Mouse (Mus musculus): ENCODE results near the gene Laptm4a. TPM values are rescaled to one million over a fixed set of nuclear protein-coding genes. Genes with fewer than 3 reads are reported as not detected.

The Laptm4a gene
- total and polyA plus RNA-seq, 2 experiments: 155 to 197 TPM

- H3K27ac ChIP-seq (replicated peaks; ENCODE audit: insufficient read depth, low read depth, low read length): no peak overlapping the region
- H3K4me3 ChIP-seq (ENCODE audit: insufficient read depth, low read depth, low read length): no peak overlapping the region
- H3K27me3 ChIP-seq (ENCODE audit: control insufficient read depth, insufficient read depth, low read length): no peaks in the 10 kb centered on the region
- no peaks in the 10 kb centered on the region for H3K4me1 ChIP-seq (ENCODE audit: control insufficient read depth, insufficient read depth, low read length)
- TF ChIP-seq POLR2A (IDR thresholded peaks at IDR 0.05; ENCODE audit: extremely low read depth, insufficient read depth, low read length) (no peak), CTCF (IDR thresholded peaks at IDR 0.05; ENCODE audit: low read depth, low read length) (peak; percentile 79)
- H3K36me3 ChIP-seq (ENCODE audit: control insufficient read depth, insufficient read depth, low read length): no peaks in the 10 kb centered on the region
- DNase-seq (ENCODE audit: extremely low read depth, low read depth, low spot score): peak; percentile 60
- WGBS: 19% methylated on average over 10 of the region's 10 CpGs
- H3K79me2 ChIP-seq (ENCODE audit: control insufficient read depth, insufficient read depth, low read length): no peaks in the 10 kb centered on the region
- H3K9ac ChIP-seq (ENCODE audit: low read depth, low read length): no peak overlapping the region
Measured at GRCm38 (mm10) chr12:8889117-8889665, 32.3 kb upstream of the Laptm4a start.

- no peaks in the 10 kb centered on the region for H3K4me1 ChIP-seq (ENCODE audit: control insufficient read depth, insufficient read depth, low read length)
- no peak overlapping the region for H3K9ac ChIP-seq (ENCODE audit: low read depth, low read length)
- no peaks in the 10 kb centered on the region for H3K36me3 ChIP-seq (ENCODE audit: control insufficient read depth, insufficient read depth, low read length)
- WGBS: 48% methylated on average over 13 of the region's 21 CpGs
- H3K27me3 ChIP-seq (ENCODE audit: control insufficient read depth, insufficient read depth, low read length): no peaks in the 10 kb centered on the region
- DNase-seq (ENCODE audit: extremely low read depth, low read depth, low spot score): no peak
- no peak overlapping the region for H3K4me3 ChIP-seq (ENCODE audit: insufficient read depth, low read depth, low read length)
- no peaks in the 10 kb centered on the region for H3K79me2 ChIP-seq (ENCODE audit: control insufficient read depth, insufficient read depth, low read length)
- TF ChIP-seq CTCF (IDR thresholded peaks at IDR 0.05; ENCODE audit: low read depth, low read length): no peak
- H3K27ac ChIP-seq (replicated peaks; ENCODE audit: insufficient read depth, low read depth, low read length): no peak overlapping the region
Measured at GRCm38 (mm10) chr12:8892876-8893532, 28.5 kb upstream of the Laptm4a start.

- no peaks in the 10 kb centered on the region for H3K79me2 ChIP-seq (ENCODE audit: control insufficient read depth, insufficient read depth, low read length)
- peaks cover 2% of the 10 kb centered on the region; the same call in 1 of the 2 replicates for H3K4me1 ChIP-seq (ENCODE audit: control insufficient read depth, insufficient read depth, low read length)
- no peak overlapping the region for H3K4me3 ChIP-seq (ENCODE audit: insufficient read depth, low read depth, low read length)
- no peak overlapping the region for H3K9ac ChIP-seq (ENCODE audit: low read depth, low read length)
- WGBS: 78% methylated on average over 7 of the region's 7 CpGs
- DNase-seq (ENCODE audit: extremely low read depth, low read depth, low spot score): no peak
- no peaks in the 10 kb centered on the region for H3K27me3 ChIP-seq (ENCODE audit: control insufficient read depth, insufficient read depth, low read length)
- no peaks in the 10 kb centered on the region for H3K36me3 ChIP-seq (ENCODE audit: control insufficient read depth, insufficient read depth, low read length)
- TF ChIP-seq POLR2A (IDR thresholded peaks at IDR 0.05; ENCODE audit: extremely low read depth, insufficient read depth, low read length): no peak
- no peak for TF ChIP-seq CTCF (IDR thresholded peaks at IDR 0.05; ENCODE audit: low read depth, low read length)
- H3K27ac ChIP-seq (replicated peaks; ENCODE audit: insufficient read depth, low read depth, low read length): no peak overlapping the region
Measured at GRCm38 (mm10) chr12:8897140-8897539, 24.3 kb upstream of the Laptm4a start.

GRCm38 (mm10) chr12:8898879-8899785, 22.3 kb upstream of the Laptm4a start:
- WGBS: 79% methylated on average over 19 of the region's 19 CpGs
- TF ChIP-seq POLR2A (IDR thresholded peaks at IDR 0.05; ENCODE audit: extremely low read depth, insufficient read depth, low read length) (no peak), CTCF (IDR thresholded peaks at IDR 0.05; ENCODE audit: low read depth, low read length) (no peak)

GRCm38 (mm10) chr12:8900107-8900698, 21.3 kb upstream of the Laptm4a start:
- Histone ChIP-seq H3K36me3 (ENCODE audit: control insufficient read depth, insufficient read depth, low read length) (no peaks in the 10 kb centered on the region), H3K4me3 (ENCODE audit: insufficient read depth, low read depth, low read length) (no peak overlapping the region), H3K27me3 (ENCODE audit: control insufficient read depth, insufficient read depth, low read length) (no peaks in the 10 kb centered on the region), H3K4me1 (ENCODE audit: control insufficient read depth, insufficient read depth, low read length) (peaks cover 2% of the 10 kb centered on the region; the same call in 1 of the 2 replicates), H3K27ac (replicated peaks; ENCODE audit: insufficient read depth, low read depth, low read length) (no peak overlapping the region), H3K9ac (ENCODE audit: low read depth, low read length) (no peak overlapping the region), H3K79me2 (ENCODE audit: control insufficient read depth, insufficient read depth, low read length) (no peaks in the 10 kb centered on the region)
- TF ChIP-seq POLR2A (IDR thresholded peaks at IDR 0.05; ENCODE audit: extremely low read depth, insufficient read depth, low read length): no peak
- TF ChIP-seq CTCF (IDR thresholded peaks at IDR 0.05; ENCODE audit: low read depth, low read length): no peak
- WGBS: 74% methylated on average over 4 of the region's 4 CpGs
- no peak for DNase-seq (ENCODE audit: extremely low read depth, low read depth, low spot score)

More at GRCm38 (mm10) chr12:8898879-8899785, 22.3 kb upstream of the Laptm4a start:
- Histone ChIP-seq H3K4me3 (ENCODE audit: insufficient read depth, low read depth, low read length) (no peak overlapping the region), H3K27me3 (ENCODE audit: control insufficient read depth, insufficient read depth, low read length) (no peaks in the 10 kb centered on the region), H3K4me1 (ENCODE audit: control insufficient read depth, insufficient read depth, low read length) (peaks cover 2% of the 10 kb centered on the region; the same call in 1 of the 2 replicates), H3K36me3 (ENCODE audit: control insufficient read depth, insufficient read depth, low read length) (no peaks in the 10 kb centered on the region), H3K27ac (replicated peaks; ENCODE audit: insufficient read depth, low read depth, low read length) (no peak overlapping the region), H3K79me2 (ENCODE audit: control insufficient read depth, insufficient read depth, low read length) (no peaks in the 10 kb centered on the region), H3K9ac (ENCODE audit: low read depth, low read length) (no peak overlapping the region)
- DNase-seq (ENCODE audit: extremely low read depth, low read depth, low spot score): no peak
